Mouse (Mus musculus) liver, adult 2 months (tissue): Measurements from ENCODE around the gene Frmd4a.

Experiments used
- CTCF ChIP-seq: fragments of 200-500 bp; IDR thresholded peaks from 2 replicates; pipeline ENCODE4 v1.5.1; 2011; ENCODE audit warnings: low read depth, low read length, control low read depth
- POLR2A ChIP-seq: fragments of 200-500 bp; IDR thresholded peaks from 2 replicates; pipeline ENCODE4 v1.6.1; 2011; ENCODE audit warnings: low read length, control low read depth; ENCODE audit not compliant: insufficient read depth; ENCODE audit errors: extremely low read depth

DNA sequence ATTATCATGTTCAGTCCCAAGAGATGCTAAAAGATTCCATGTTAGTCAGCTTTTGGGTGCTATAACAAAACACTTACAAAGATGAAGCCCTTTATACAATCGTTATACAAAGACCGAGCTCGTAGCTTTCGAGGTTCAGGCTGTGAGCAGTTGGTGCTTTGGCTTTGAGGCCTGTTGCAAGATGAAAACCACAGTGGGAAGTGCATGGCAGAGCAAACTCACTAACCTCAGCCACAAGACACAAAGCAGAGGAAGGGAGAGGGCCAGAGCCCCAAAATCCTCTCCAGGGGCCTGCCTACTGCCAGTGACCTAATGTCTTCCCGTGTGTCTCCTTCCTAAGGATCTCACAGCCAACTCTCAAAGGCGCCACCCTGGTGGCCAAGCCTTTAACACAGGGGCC lies 527.7 kb downstream of the Frmd4a start:
- TF ChIP-seq POLR2A = no peak
- no peak for TF ChIP-seq CTCF
